Mouse (Mus musculus): ENCODE results near the gene Gm28048. TPM values are rescaled to one million over a fixed set of nuclear protein-coding genes. Genes with fewer than 3 reads are reported as not detected.

The Gm28048 gene
- total RNA-seq, 2 experiments from 2014 or later, result 9.3 to 11.1 TPM

DNA sequence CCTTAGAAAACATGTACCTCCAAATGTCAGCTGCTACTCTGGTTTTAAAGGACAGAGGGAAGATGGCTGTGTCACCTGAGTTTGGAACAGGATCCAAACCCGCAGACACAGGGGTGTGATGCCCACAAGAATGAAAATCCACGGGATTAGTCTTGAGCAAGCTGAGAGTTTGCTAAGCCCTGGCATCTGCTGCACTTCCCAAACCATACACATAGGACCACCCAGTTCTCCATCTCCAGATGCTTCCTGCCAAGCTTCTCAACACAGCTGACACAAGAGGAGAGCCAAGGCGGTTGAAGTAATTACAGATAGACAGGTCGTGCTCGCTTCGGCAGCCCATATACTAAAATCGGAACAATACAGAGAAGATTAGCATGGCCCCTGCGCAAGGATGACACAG lies 113.3 kb downstream of the Gm28048 start:
- Histone ChIP-seq H3K27ac (no peak overlapping the region), H3K4me3 (no peak overlapping the region)
- no peak for TF ChIP-seq CTCF (conservative IDR thresholded peaks at IDR 0.05)
- DNase-seq (ENCODE audit: low spot score in 2 of 2), result no peak

DNA sequence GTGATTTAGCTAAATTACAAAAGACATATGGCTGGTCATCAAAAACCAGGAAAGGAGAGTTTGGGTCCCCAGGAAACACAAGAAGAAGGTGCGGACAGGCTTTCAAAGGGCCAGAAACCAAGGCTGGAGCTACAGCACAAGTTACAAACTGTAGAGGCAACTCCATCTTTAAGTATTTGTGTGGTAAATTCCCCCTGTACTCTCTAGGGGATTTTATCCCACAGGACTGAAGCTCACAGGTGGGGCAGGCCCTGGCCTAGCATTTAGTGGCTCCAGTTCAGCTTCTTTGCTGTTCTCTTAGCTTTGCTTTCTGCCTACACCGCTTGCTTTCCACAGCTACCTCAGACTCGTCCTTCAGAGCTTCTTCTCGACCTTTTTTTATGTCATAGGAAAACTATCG lies 114.2 kb downstream of the Gm28048 start:
- no peak for TF ChIP-seq CTCF (conservative IDR thresholded peaks at IDR 0.05)
- Histone ChIP-seq H3K4me3 (no peak overlapping the region), H3K27ac (no peak overlapping the region)
- DNase-seq (ENCODE audit: low spot score in 2 of 2), result no peak

DNA sequence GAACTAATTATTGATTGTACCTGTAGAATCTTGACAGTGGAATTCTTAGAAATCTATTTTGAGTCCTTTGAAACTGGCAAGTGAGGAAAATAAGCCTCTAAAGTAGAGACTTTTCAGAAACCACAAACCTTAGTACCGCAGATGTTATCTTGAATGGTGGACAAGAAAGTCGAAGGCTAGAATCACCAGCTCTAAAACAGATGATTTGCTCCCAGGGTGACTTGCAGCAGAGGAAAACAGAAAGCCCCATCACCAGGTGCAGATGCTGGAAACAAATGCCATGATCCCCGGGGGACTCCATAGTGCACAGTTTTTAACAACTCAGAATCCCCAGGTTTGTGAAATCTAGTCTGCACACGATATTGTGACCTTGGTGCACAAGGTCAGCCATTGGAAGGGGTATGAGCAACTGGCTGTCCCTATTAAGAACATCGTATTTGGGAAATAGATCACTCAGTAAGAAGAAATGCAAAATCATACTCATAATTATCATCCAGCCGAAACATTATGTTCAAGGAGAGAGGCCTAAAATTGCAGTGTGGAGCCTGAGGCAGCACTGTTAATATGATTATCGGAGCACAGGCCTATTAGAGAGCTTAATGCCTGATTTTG lies 116.1 kb downstream of the Gm28048 start:
- TF ChIP-seq CTCF (conservative IDR thresholded peaks at IDR 0.05), result no peak
- Histone ChIP-seq H3K27ac (no peak overlapping the region), H3K4me3 (no peak overlapping the region)
- no peak for DNase-seq (ENCODE audit: low spot score in 2 of 2)

DNA sequence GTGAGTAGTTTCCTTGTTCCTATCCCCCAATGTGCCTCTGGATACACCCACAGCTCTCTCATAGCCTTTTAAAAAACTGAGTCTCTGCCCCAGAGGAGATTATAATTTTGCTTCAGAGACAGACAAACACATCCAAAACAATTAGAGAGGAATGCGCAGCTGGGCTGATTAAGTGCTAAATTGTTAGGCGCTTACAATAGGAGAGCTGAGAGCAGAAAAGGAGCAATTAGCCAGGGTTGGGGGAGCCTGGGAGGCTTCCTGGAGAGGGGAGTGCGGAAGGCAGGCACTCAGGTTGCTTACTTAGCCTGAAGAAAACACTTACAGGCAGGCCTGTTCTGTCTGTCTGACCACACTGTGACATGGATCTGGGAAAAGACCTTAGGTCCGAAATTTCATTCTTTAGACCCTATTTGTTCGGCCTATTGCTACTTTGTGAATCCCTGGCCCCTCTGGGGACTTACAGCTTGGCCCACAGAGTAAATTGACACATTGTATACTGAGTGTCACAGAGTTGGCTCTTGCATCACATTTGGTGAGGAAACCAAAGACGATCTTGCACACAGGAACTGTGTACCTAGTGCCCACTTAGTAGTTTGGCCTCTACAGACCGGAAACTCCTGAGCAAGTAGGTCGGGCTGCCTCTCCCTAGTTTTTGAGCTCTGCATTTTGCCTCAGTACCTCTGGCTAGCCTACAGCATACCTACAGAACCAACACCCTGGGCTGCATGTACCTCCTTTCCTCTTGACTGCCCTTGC lies 117.4 kb downstream of the Gm28048 start:
- no peak for TF ChIP-seq CTCF (conservative IDR thresholded peaks at IDR 0.05)
- H3K27ac ChIP-seq, result no peak overlapping the region
- no peak for DNase-seq (ENCODE audit: low spot score in 2 of 2)

DNA sequence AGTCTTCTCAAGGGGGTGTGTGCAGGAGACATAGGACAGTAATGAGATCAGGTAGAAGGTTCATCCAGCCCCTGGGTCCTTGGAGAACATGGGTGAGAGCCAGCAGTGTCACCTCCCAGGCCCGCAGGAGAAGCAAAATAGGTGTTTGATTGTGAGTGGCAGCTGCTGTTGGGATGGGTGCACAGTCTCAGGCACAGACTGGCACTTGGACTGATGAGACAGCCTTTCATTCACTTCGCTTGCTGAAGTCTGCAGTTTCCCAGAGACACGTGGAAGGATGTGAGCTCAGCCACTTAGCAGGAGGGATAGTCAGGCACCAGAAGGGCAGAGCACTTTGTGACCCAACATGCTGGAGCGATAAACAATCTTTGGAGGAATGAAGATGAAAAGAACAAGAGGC lies 118.3 kb downstream of the Gm28048 start:
- no peak for TF ChIP-seq CTCF (conservative IDR thresholded peaks at IDR 0.05)
- DNase-seq (ENCODE audit: low spot score in 2 of 2), result no peak
- no peak overlapping the region for H3K27ac ChIP-seq
- no peak overlapping the region for H3K4me3 ChIP-seq

More for the DNA sequence above, 117.4 kb downstream of the Gm28048 start:
- H3K4me3 ChIP-seq, result no peak overlapping the region

DNA sequence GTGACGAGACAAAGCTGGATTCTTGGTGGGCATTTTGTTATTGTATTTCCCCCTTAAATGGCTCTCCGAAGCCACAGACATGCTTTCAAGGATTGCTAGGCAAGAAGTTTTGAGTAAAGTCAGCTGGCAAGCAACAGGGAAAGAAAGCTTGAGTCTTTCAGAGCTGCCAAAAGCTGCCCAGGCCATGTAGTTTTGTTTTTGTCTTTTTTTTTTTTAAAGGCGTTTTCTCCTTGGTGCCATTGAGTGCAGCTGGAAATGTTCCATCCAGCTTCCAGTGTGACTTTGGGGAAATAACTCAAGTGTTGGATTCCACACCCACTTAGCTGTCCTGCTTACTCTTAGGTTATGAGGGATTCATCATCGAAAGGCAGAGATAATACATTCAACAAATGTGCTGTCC lies 120.6 kb downstream of the Gm28048 start:
- no peak for DNase-seq (ENCODE audit: low spot score in 2 of 2)
- Histone ChIP-seq H3K27ac (no peak overlapping the region), H3K4me3 (no peak overlapping the region)
- TF ChIP-seq CTCF (conservative IDR thresholded peaks at IDR 0.05), result no peak

DNA sequence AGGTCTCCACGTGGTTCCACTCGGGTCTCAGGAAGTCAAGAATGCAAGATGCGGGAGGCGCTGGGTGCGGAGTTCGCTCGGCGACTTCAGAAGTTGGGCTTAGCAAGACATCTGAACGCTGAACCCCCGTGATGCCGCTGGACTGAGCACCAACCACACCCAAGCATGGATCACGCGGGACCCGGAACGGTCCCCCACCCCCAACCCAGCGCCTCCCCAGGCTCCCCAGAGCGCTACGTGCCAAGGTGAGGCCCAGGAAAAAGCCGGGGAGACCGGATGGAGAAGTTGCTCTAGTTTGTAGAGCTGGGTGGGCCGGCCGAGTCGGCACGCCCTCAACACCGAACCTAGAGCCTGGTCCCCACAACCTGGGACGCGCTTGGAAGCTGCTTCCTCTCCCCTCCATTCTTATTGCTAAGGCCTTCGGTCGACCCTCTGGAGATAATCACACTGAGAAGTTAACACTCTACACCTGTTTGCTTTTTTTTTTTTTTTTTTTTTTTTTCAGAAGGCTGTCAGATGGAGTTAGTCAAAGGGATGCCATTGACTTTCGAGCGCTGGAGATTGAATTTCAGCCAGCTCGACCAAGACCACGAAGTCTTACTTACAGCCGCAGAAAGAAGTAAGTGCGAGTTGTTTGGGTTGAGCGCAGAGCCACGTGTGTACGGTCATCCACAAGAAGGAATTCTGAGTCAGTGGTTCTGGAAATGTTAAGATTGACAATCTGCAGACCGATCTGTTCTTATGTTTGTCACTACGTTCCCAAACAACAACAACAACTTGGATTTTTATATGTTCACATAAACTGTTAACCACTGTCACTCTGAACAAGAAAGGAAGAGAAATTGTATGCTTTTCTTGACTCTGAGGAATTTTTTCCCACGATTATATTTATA lies 121.3 kb downstream of the Gm28048 start, which contains the start of gene B3gnt2:
TSS of gene B3gnt2 (minus strand) at position 627 of the 893 bp plus-strand sequence.
- Histone ChIP-seq H3K27ac (peak within 1 kb of the TSS; percentile 94), H3K4me3 (peak within 1 kb of the TSS; percentile 89)
- TF ChIP-seq CTCF (conservative IDR thresholded peaks at IDR 0.05), result no peak
- DNase-seq (ENCODE audit: low spot score in 2 of 2), result no peak

DNA sequence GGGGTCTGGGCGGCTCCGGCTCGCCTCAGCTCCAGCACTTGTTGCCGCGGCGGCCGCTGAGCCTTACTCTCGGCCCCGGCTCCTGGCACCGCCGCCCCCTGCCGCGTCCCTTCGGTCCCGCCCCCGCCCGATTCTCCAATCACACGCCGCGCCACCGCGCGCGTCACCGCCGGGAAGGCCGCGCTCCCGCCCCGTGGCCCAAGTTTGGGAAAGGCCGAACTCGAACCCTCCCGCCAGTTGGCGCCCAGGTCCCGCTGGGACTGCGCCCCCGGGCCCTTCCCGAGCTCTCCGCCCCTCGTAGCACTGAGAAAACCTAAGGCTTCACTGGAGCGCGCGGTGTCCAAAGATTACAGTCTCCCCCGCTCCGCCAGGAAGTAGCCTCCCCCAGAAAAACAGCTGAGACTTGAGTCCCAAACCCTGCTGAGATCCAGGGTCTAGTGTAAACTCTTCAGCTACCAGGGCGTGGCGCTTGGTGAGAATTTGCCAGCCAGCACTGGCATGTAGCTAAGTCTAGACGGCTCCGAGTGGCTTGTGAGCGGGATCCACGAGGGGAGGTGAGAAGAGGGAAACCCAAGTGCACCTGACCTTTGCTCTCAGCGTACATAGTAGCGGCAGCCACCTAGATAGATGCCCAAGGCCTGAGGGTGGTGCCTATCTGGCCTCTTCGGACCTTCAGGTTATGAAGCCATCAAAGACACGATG lies 122.1 kb downstream of the Gm28048 start:
- Histone ChIP-seq H3K4me3 (peak overlapping the region; percentile 89), H3K27ac (peak overlapping the region; percentile 94)
- peak; percentile 44 for TF ChIP-seq CTCF (conservative IDR thresholded peaks at IDR 0.05)
- DNase-seq (ENCODE audit: low spot score in 2 of 2), result peak; percentile 77 to 79

DNA sequence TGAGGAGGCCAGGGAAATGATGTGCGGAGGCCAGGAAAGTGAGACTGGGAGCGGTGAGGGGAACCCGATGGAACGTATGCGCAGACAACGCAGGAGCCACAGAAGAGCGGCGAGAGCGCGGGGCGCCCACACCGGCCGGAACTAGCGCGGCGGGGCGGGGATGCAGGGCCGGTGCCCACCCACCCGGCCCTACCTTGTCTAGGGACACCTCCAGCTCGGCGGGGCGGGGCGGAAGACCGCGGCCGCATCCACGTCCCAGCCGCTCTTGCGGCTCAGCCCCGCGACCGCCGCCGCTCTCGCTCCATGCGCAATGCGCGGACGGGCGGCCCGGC lies 122.6 kb downstream of the Gm28048 start:
- H3K4me3 ChIP-seq, result peak overlapping the region; percentile 89
- DNase-seq (ENCODE audit: low spot score in 2 of 2), result no peak
- H3K27ac ChIP-seq, result peak overlapping the region; percentile 94
- no peak for TF ChIP-seq CTCF (conservative IDR thresholded peaks at IDR 0.05)

DNA sequence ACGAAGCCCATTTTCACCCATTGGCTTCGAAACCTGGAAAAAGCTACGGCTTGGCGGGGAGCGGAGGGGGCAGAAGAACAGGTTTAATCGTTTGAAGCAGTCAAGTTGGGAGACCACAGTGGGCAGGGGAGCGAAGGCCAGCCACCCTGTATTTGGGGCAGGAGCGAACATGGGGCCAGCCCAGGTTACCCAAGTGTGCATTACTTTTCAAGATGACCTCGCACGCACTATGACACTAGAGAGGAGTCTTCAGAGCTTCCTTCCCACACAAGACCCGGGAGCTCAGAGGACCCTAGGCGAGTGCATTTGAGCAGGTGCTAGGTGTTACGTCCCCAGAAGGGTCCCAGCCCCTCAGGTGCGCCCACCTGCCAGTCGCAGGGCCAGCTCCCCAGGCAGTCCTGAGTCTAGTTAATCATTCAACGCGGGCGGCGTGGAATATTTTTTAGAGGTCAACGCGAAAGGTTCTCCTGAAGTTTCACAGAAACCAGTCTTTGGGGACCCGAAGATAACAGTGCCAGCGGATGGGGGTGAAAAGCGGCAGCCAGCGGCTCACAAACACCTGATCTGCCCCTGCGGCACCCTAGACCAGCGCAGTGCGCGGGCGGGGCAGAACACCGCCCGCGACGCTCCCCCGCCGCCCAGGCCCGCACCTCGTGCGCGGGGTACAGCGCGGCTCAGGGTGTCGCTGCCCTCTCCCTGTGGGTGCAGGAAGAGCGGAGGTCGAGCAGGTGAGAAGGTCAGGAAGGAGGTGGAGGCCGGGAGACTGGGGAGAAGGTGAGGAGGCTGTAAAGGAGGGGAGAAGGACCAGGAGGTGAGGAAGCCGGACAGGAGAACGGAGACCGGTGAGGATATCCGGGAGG lies 123.2 kb downstream of the Gm28048 start:
- Histone ChIP-seq H3K27ac (peak overlapping the region; percentile 94), H3K4me3 (peak overlapping the region; percentile 89)
- DNase-seq (ENCODE audit: low spot score in 2 of 2), result no peak
- TF ChIP-seq CTCF (conservative IDR thresholded peaks at IDR 0.05), result no peak

DNA sequence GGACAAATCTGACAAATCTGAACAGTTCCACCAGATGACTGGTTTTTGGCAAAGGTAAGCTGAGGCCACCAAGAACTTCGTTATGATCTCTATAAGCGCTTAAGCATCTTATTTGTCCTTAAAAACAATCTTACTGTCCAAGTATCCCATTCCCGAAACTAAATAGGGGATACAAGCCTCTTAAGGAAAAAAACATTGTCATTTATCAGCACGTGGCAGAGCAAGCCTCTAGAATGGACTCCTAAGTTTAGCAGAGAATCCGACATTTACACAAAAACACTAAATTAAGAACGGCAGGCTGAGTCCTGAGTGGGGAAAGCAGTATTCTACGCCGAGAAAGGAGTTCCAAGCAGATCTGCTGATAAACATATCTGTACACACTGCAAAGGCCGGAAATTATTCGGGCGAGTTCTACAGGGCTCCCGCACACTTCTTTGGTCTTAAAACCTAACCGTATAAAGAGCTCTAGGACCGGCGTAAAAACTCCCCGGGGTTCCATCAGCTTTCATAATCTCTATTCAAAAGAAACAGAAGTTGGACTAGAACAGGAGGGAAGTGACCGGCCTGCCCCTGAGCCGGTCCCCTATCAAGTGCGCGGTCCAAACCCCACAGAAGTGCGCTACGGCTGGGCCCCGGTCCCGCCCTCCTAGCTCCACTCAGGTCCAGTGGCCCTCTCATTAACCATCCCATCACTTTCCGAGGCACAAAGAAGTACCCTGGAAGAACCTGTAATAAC lies 124.0 kb downstream of the Gm28048 start:
- H3K27ac ChIP-seq, result peak overlapping the region; percentile 94
- TF ChIP-seq CTCF (conservative IDR thresholded peaks at IDR 0.05), result no peak
- DNase-seq (ENCODE audit: low spot score in 2 of 2), result no peak
- H3K4me3 ChIP-seq, result peak overlapping the region; percentile 89
